Mouse (Mus musculus) liver, embryonic 14.5 days (tissue): ENCODE measurements around the gene Pwp1. TPM values are rescaled to one million over a fixed set of nuclear protein-coding genes. Genes with fewer than 3 reads are reported as not detected.

Source experiments
- ATAC-seq: fragments of 200-750 bp; cut with Nextera tagmentation; 2 replicates; pipeline ENCODE4 v1.8.0; 2017; ENCODE audit warnings: moderate number of reproducible peaks, mild to moderate bottlenecking, moderate library complexity; ENCODE audit not compliant: insufficient read depth
- DNase-seq, 3 experiments: peaks; one replicate each; pipeline ENCODE4 v3.0.0-alpha.2; 2012 to 2013; ENCODE audit warnings: low read depth in 3 of 3, low spot score in 3 of 3
- H3K27ac ChIP-seq: fragments of 300-500 bp; sonication (generic); 2 replicates; pipeline ENCODE4 v1.5.1; 2014; ENCODE audit warnings: moderate library complexity, mild to moderate bottlenecking, control low read depth, inconsistent platforms
- H3K27me3 ChIP-seq: fragments of 300-500 bp; sonication (generic); 2 replicates; pipeline ENCODE4 v1.6.1; 2014; ENCODE audit warnings: mild to moderate bottlenecking, low read length, moderate library complexity; ENCODE audit not compliant: control insufficient read depth, insufficient read depth
- H3K36me3 ChIP-seq: fragments of 300-500 bp; sonication (generic); replicated peaks from 2 replicates; pipeline ENCODE4 v1.6.1; 2014; ENCODE audit warnings: low read depth; ENCODE audit not compliant: control insufficient read depth, insufficient read depth
- H3K4me1 ChIP-seq, 2 experiments: fragments of 200-500 bp in 1 of 2; fragments of 300-500 bp in 1 of 2; sonication (generic) in 1 of 2; replicated peaks; 2 replicates each; pipeline ENCODE4 v1.6.1; 2012 to 2014; ENCODE audit warnings: antibody characterized with exemption in 1 of 2, inconsistent platforms in 1 of 2, low read length in 1 of 2; ENCODE audit not compliant: control insufficient read depth in 2 of 2, insufficient read depth in 2 of 2
- H3K4me2 ChIP-seq: fragments of 300-500 bp; sonication (generic); 2 replicates; pipeline ENCODE4 v1.6.1; 2014; ENCODE audit warnings: low read depth, mild to moderate bottlenecking, control low read depth, moderate library complexity
- H3K4me3 ChIP-seq, 2 experiments: fragments of 200-500 bp in 1 of 2; fragments of 300-500 bp in 1 of 2; sonication (generic) in 1 of 2; 2 replicates each; pipeline ENCODE4 v1.5.1; 2012 to 2014; ENCODE audit warnings: low read depth in 2 of 2, low read length in 2 of 2, mild to moderate bottlenecking in 2 of 2, control low read depth in 1 of 2, inconsistent platforms in 1 of 2, moderate library complexity in 1 of 2; ENCODE audit not compliant: insufficient read depth in 1 of 2
- H3K9ac ChIP-seq: fragments of 300-500 bp; sonication (generic); replicated peaks from 2 replicates; pipeline ENCODE4 v1.6.1; 2014; ENCODE audit warnings: mild to moderate bottlenecking, control low read depth, moderate library complexity
- H3K9me3 ChIP-seq: fragments of 300-500 bp; sonication (generic); 2 replicates; pipeline ENCODE4 v1.6.1; 2016; ENCODE audit warnings: low read length, mixed read lengths; ENCODE audit not compliant: control insufficient read depth
- CTCF ChIP-seq: IDR thresholded peaks from 2 replicates; pipeline ENCODE4 v1.5.1; 2016; ENCODE audit warnings: antibody characterized with exemption, low read depth, control low read depth
- EP300 ChIP-seq: IDR thresholded peaks from 2 replicates; pipeline ENCODE4 v1.6.1; 2016; ENCODE audit warnings: antibody characterized with exemption, low read depth
- WGBS: fragments of 180-500 bp; shearing (Covaris S2); extraction: QIAGEN DNeasy Blood & Tissue Kit; methylation state at CpG from one replicate; pipeline ENCODE4 v1.1.7; 2014; ENCODE audit not compliant: insufficient replicate concordance; 5-methylcytosine and 5-hydroxymethylcytosine counted together
- polyA plus RNA-seq, 2 experiments: library from polyadenylated mRNA; depleted of rRNA in 1 of 2; stranded (reverse) in 1 of 2; unstranded in 1 of 2; fragments of >200 nt; fragmentation: Nextera tagmentation in 1 of 2; extraction: Ambion mirVana in 1 of 2; gene quantifications; 2 replicates each; pipeline versions ENCODE4 v1.2.1 to v1.2.3; 2012 to 2014

The Pwp1 gene
- polyA plus RNA-seq, 2 experiments, result 14.4 to 32.0 TPM

GRCm38 (mm10) chr10:85871698-85872478 is 42.6 kb downstream of the Pwp1 start:
- WGBS, result under 1% methylated on average over 55 of the region's 55 CpGs

GRCm38 (mm10) chr10:85872479-85872773 is 43.1 kb downstream of the Pwp1 start:
- Histone ChIP-seq H3K9me3 (no peaks in the 10 kb centered on the region), H3K36me3 (peaks cover 8% of the 10 kb centered on the region), H3K27me3 (no peaks in the 10 kb centered on the region), H3K4me3 (peak overlapping the region; percentile 79 to 82), H3K27ac (no peak overlapping the region; the same call in 1 of the 2 replicates), H3K4me2 (peak overlapping the region; percentile 85), H3K4me1 (peaks cover 0 to 7% of the 10 kb centered on the region in 2 experiments; a peak in 3 of 4 replicates), H3K9ac (peak overlapping the region; percentile 70)
- ATAC-seq (peak; percentile 31; the same call in 1 of the 2 replicates), DNase-seq (peak in 2 of 3 experiments; percentile 20)
- 1% methylated on average over 5 of the region's 5 CpGs for WGBS
- TF ChIP-seq CTCF, result 0 out of 2 replicates have a peak, but pooled peaks have one; percentile 3
- no peak for TF ChIP-seq EP300

More at GRCm38 (mm10) chr10:85871698-85872478, 42.6 kb downstream of the Pwp1 start:
- Histone ChIP-seq H3K27me3 (no peaks in the 10 kb centered on the region), H3K4me2 (peak overlapping the region; percentile 85), H3K4me3 (peak overlapping the region; percentile 79 to 82), H3K4me1 (peaks cover 0 to 7% of the 10 kb centered on the region in 2 experiments; a peak in 3 of 4 replicates), H3K9me3 (no peaks in the 10 kb centered on the region), H3K27ac (peak overlapping the region; percentile 6; the same call in 1 of the 2 replicates), H3K36me3 (peaks cover 7% of the 10 kb centered on the region), H3K9ac (peak overlapping the region; percentile 70)
- DNase-seq, result peak; percentile 68 to 72 (median 71)
- TF ChIP-seq EP300, result no peak
- TF ChIP-seq CTCF, result no peak
- peak; percentile 90 for ATAC-seq

GRCm38 (mm10) chr10:85873861-85874544 is 44.7 kb downstream of the Pwp1 start:
- no peak for ATAC-seq
- Histone ChIP-seq H3K36me3 (peaks cover 18% of the 10 kb centered on the region), H3K4me3 (no peak overlapping the region)

GRCm38 (mm10) chr10:85875812-85876211 is 46.5 kb downstream of the Pwp1 start:
- H3K9me3 ChIP-seq, result no peaks in the 10 kb centered on the region
- 85% methylated on average over 5 of the region's 5 CpGs for WGBS
- TF ChIP-seq EP300 (no peak), CTCF (no peak)
- H3K4me3 ChIP-seq, result no peak overlapping the region
- DNase-seq, result no peak
- ATAC-seq, result no peak
- H3K4me2 ChIP-seq, result no peak overlapping the region
- no peak overlapping the region for H3K27ac ChIP-seq
- no peaks in the 10 kb centered on the region for H3K27me3 ChIP-seq
- peaks cover 28% of the 10 kb centered on the region for H3K36me3 ChIP-seq
- peaks cover 0 to 7% of the 10 kb centered on the region in 2 experiments; a peak in 3 of 4 replicates for H3K4me1 ChIP-seq
- H3K9ac ChIP-seq, result no peak overlapping the region

More at GRCm38 (mm10) chr10:85873861-85874544, 44.7 kb downstream of the Pwp1 start:
- no peaks in the 10 kb centered on the region for H3K9me3 ChIP-seq
- WGBS, result 71% methylated on average over 13 of the region's 13 CpGs
- TF ChIP-seq EP300 (no peak), CTCF (no peak)
- H3K4me1 ChIP-seq, result peaks cover 0 to 7% of the 10 kb centered on the region in 2 experiments; a peak in 3 of 4 replicates
- no peak overlapping the region for H3K4me2 ChIP-seq
- no peak for DNase-seq
- no peak overlapping the region for H3K27ac ChIP-seq
- H3K9ac ChIP-seq, result no peak overlapping the region
- no peaks in the 10 kb centered on the region for H3K27me3 ChIP-seq
